Mouse (Mus musculus) layer of hippocampus, postnatal 10 days (tissue): Measurements from ENCODE around the gene Esp3. TPM values are rescaled to one million over a fixed set of nuclear protein-coding genes. Genes with fewer than 3 reads are reported as not detected.
"Not testable (repeated sequence)": the region's sequence is repeated elsewhere in the genome, so short reads cannot be mapped to it uniquely, and the experiment has no call there.

Experiments
- DNase-seq, 2 experiments: peaks; one replicate each; pipeline ENCODE4 v3.0.0; 2021; ENCODE audit warnings: low spot score in 2 of 2
- long read RNA-seq: library from polyadenylated mRNA; stranded (forward); transcript quantifications from one replicate; pipeline ENCODE4 v2.0.0, GENCODE M21; 2023
- total RNA-seq, 2 experiments: library from RNA; stranded (reverse); gene quantifications; 2 replicates each; pipeline ENCODE4 v1.2.3; 2021

Esp3 gene
- total RNA-seq = not detected
- long read RNA-seq = 0 reads

- not testable (repeated sequence) for DNase-seq
Measured at GRCm38 (mm10) chr17:40631775-40632174, at the start of gene Esp3. Esp3 (plus strand) TSS chr17:40632075.

- DNase-seq = not testable (repeated sequence)
Measured at GRCm38 (mm10) chr17:40583906-40584305, 48.0 kb upstream of the Esp3 start.

- no peak for DNase-seq
Measured at GRCm38 (mm10) chr17:40591297-40591696, 40.6 kb upstream of the Esp3 start.

GRCm38 (mm10) chr17:40598294-40598693 lies 33.6 kb upstream of the Esp3 start, which contains the start of gene Esp4:
Esp4 (plus strand) TSS chr17:40598594.
- DNase-seq = no peak

- not testable (repeated sequence) for DNase-seq
Measured at GRCm38 (mm10) chr17:40662118-40662679, 30.3 kb downstream of the Esp3 start.

GRCm38 (mm10) chr17:40663161-40663811 lies 31.4 kb downstream of the Esp3 start:
- DNase-seq = not testable (repeated sequence)

Other genes with a start within 250 kb of the Esp3 start
- gene Esp8, start 112.1 kb upstream of the Esp3 start, total RNA-seq = not detected
- not detected for gene Esp6, start 70.6 kb upstream of the Esp3 start, total RNA-seq
- gene Esp4, start 33.5 kb upstream of the Esp3 start, total RNA-seq = not detected
- gene Esp1, start 95.0 kb downstream of the Esp3 start, total RNA-seq = not detected
- gene Crisp2, start 174.9 kb downstream of the Esp3 start, total RNA-seq = not detected
- gene Rhag, start 179.1 kb downstream of the Esp3 start, total RNA-seq = not detected
- gene 9130008F23Rik, start 248.5 kb downstream of the Esp3 start, total RNA-seq = under 1 TPM; 0.53 to 0.69 TPM